In genomic region chr10:83963779-83964643, GRCm38 (mm10) we compare ENCODE assay signal across 16 mouse cellular contexts.
DNase-seq lines count a peak whose midpoint lies in the region; ATAC-seq and TF ChIP-seq lines count a peak whose summit lies in the region.
"Had no signal": no experiment of that assay in that cellular context is flagged by ENCODE, and none has a peak within 500 bp of the region (broad histone marks: within the 10 kb centered on the region; RNA-seq: fewer than 3 reads in every experiment).

No protein-coding gene starts in this region.

- no peak overlapping the region for H3K4me2 ChIP-seq in hindbrain, embryonic 12.5 days (replicated peaks)
- H3K4me2 ChIP-seq in hindbrain, embryonic 16.5 days (ENCODE audit: low read length): no peak overlapping the region
- H3K4me2 ChIP-seq in forebrain, embryonic 15.5 days (replicated peaks): no peak overlapping the region
- H3K4me2 ChIP-seq in neural tube, embryonic 12.5 days (replicated peaks): peak overlapping the region; percentile 20; the same call in 1 of the 2 replicates
- H3K4me2 ChIP-seq: limb, embryonic 13.5 days had no signal

- H3K9me3 ChIP-seq in hindbrain, embryonic 12.5 days (replicated peaks): no peaks in the 10 kb centered on the region
- no peaks in the 10 kb centered on the region for H3K9me3 ChIP-seq in hindbrain, embryonic 16.5 days (ENCODE audit: control insufficient read depth, low read length)
- H3K9me3 ChIP-seq in forebrain, embryonic 15.5 days: no peaks in the 10 kb centered on the region
- no peaks in the 10 kb centered on the region for H3K9me3 ChIP-seq in neural tube, embryonic 12.5 days
- H3K9me3 ChIP-seq: limb, embryonic 13.5 days had no signal

- no peaks in the 10 kb centered on the region for H3K36me3 ChIP-seq in hindbrain, embryonic 12.5 days
- H3K36me3 ChIP-seq in hindbrain, embryonic 16.5 days (ENCODE audit: control insufficient read depth, insufficient read depth, low read length): no peaks in the 10 kb centered on the region
- H3K36me3 ChIP-seq in forebrain, embryonic 15.5 days: no peaks in the 10 kb centered on the region
- no peaks in the 10 kb centered on the region for H3K36me3 ChIP-seq in neural tube, embryonic 12.5 days
- H3K36me3 ChIP-seq: limb, embryonic 13.5 days had no signal

- DNase-seq in brain, embryonic 14.5 days (ENCODE audit: low read depth): peak; percentile 75
- no peak for DNase-seq in thymus, postnatal 25 days
- no peak for DNase-seq in spleen, postnatal 36 days (ENCODE audit: low spot score in 2 of 2)
- DNase-seq: adrenal gland, postnatal 25 days; B cell, adult 2 months; cerebellum, postnatal 36 days; heart, postnatal 14 days; kidney, adult 11 months; lung, postnatal 4 days had no signal

- no peak for ATAC-seq in hindbrain, embryonic 12.5 days (ENCODE audit: low FRiP score)
- ATAC-seq in hindbrain, embryonic 16.5 days: no peak
- ATAC-seq in forebrain, embryonic 15.5 days (replicated peaks): no peak
- ATAC-seq in neural tube, embryonic 12.5 days (ENCODE audit: low FRiP score, low read depth): peak; percentile 67
- ATAC-seq in CD4-positive, CD25-positive, alpha-beta regulatory T cell, adult 4 months: no peak

- TF ChIP-seq POLR2A in brain, embryonic 14.5 days (IDR thresholded peaks at IDR 0.05; ENCODE audit: borderline replicate concordance, extremely low read depth, insufficient read depth, insufficient read length, poor library complexity, severe bottlenecking): no peak

- H3K4me1 ChIP-seq in hindbrain, embryonic 12.5 days: peaks cover 22% of the 10 kb centered on the region
- H3K4me1 ChIP-seq in hindbrain, embryonic 16.5 days (ENCODE audit: control insufficient read depth, insufficient read depth, low read depth, low read length): peaks cover 4% of the 10 kb centered on the region; the same call in 1 of the 2 replicates
- peaks cover 16% of the 10 kb centered on the region for H3K4me1 ChIP-seq in forebrain, embryonic 15.5 days
- H3K4me1 ChIP-seq in neural tube, embryonic 12.5 days: peaks cover 25% of the 10 kb centered on the region

- no peaks in the 10 kb centered on the region for H3K27me3 ChIP-seq in hindbrain, embryonic 12.5 days
- H3K27me3 ChIP-seq in hindbrain, embryonic 16.5 days (replicated peaks; ENCODE audit: control insufficient read depth, insufficient read depth, low read length): no peaks in the 10 kb centered on the region
- no peaks in the 10 kb centered on the region for H3K27me3 ChIP-seq in forebrain, embryonic 15.5 days
- no peaks in the 10 kb centered on the region; the same call in 1 of the 2 replicates for H3K27me3 ChIP-seq in neural tube, embryonic 12.5 days (replicated peaks)
- H3K27me3 ChIP-seq: limb, embryonic 13.5 days had no signal

- no peak overlapping the region for H3K9ac ChIP-seq in hindbrain, embryonic 12.5 days
- no peak overlapping the region for H3K9ac ChIP-seq in hindbrain, embryonic 16.5 days (ENCODE audit: low read depth, low read length)
- H3K9ac ChIP-seq in forebrain, embryonic 15.5 days (replicated peaks): no peak overlapping the region
- no peak overlapping the region for H3K9ac ChIP-seq in neural tube, embryonic 12.5 days
- H3K9ac ChIP-seq: limb, embryonic 13.5 days had no signal

- H3K4me3 ChIP-seq in hindbrain, embryonic 12.5 days: no peak overlapping the region
- no peak overlapping the region for H3K4me3 ChIP-seq in hindbrain, embryonic 16.5 days (ENCODE audit: low read length)
- H3K4me3 ChIP-seq in forebrain, embryonic 15.5 days: no peak overlapping the region
- no peak overlapping the region for H3K4me3 ChIP-seq in neural tube, embryonic 12.5 days
- H3K4me3 ChIP-seq: limb, embryonic 13.5 days; myocyte had no signal

- TF ChIP-seq CTCF in brain, embryonic 14.5 days (IDR thresholded peaks at IDR 0.05; ENCODE audit: borderline replicate concordance, extremely low read depth, insufficient read depth, insufficient read length): no peak

- WGBS in hindbrain, embryonic 12.5 days: 37% methylated on average over 12 of the region's 12 CpGs
- 29% methylated on average over 12 of the region's 12 CpGs for WGBS in hindbrain, embryonic 16.5 days
- 12% methylated on average over 12 of the region's 12 CpGs for WGBS in forebrain, embryonic 15.5 days
- 25% methylated on average over 12 of the region's 12 CpGs for WGBS in neural tube, embryonic 12.5 days

- H3K27ac ChIP-seq in hindbrain, embryonic 12.5 days: 0 out of 2 replicates have a peak overlapping the region, but pooled peaks have one; percentile 8
- no peak overlapping the region for H3K27ac ChIP-seq in hindbrain, embryonic 16.5 days (ENCODE audit: low read depth, low read length)
- peak overlapping the region; percentile 34; the same call in 1 of the 2 replicates for H3K27ac ChIP-seq in forebrain, embryonic 15.5 days (replicated peaks)
- no peak overlapping the region for H3K27ac ChIP-seq in neural tube, embryonic 12.5 days
- H3K27ac ChIP-seq: limb, embryonic 13.5 days had no signal

Comparison
In these comparisons a context has a peak if more than half of its experiments do, and no peak if none do; other contexts are left out.
1. H3K27ac ChIP-seq: peak in hindbrain, embryonic 12.5 days (single experiment) and forebrain, embryonic 15.5 days (single experiment); none in hindbrain, embryonic 16.5 days (single experiment) and neural tube, embryonic 12.5 days (single experiment).